Mouse (Mus musculus) layer of hippocampus, adult 11-12 months (tissue): ENCODE measurements around the gene Ank.

Experiments used
- DNase-seq: peaks from one replicate; pipeline ENCODE4 v3.0.0; 2022; ENCODE audit warnings: low spot score

Gene Ank

GRCm38 (mm10) chr15:27576886-27577285, 110.4 kb downstream of the Ank start:
- no peak for DNase-seq

GRCm38 (mm10) chr15:27577915-27578780, 111.7 kb downstream of the Ank start:
- no peak for DNase-seq

- DNase-seq: no peak
These were observed 112.4 kb downstream of the Ank start for GRCm38 (mm10) chr15:27578918-27579317.

GRCm38 (mm10) chr15:27579853-27580252, 113.4 kb downstream of the Ank start:
- no peak for DNase-seq

GRCm38 (mm10) chr15:27580771-27581170, 114.3 kb downstream of the Ank start:
- DNase-seq: no peak

- DNase-seq: peak; percentile 55
These were observed 115.2 kb downstream of the Ank start for GRCm38 (mm10) chr15:27581640-27582039.

GRCm38 (mm10) chr15:27582428-27582827, 116.0 kb downstream of the Ank start:
- peak; percentile 54 for DNase-seq

GRCm38 (mm10) chr15:27583042-27583441, 116.6 kb downstream of the Ank start:
- DNase-seq: peak; percentile 81

- DNase-seq: no peak
These were observed 117.1 kb downstream of the Ank start for GRCm38 (mm10) chr15:27583620-27584019.

- DNase-seq: no peak
These were observed 119.1 kb downstream of the Ank start for GRCm38 (mm10) chr15:27585466-27586092.

- DNase-seq: no peak
These were observed 119.6 kb downstream of the Ank start for GRCm38 (mm10) chr15:27586093-27586480.

GRCm38 (mm10) chr15:27588087-27588826, 121.8 kb downstream of the Ank start:
- DNase-seq: no peak

GRCm38 (mm10) chr15:27590812-27591211, 124.3 kb downstream of the Ank start:
- no peak for DNase-seq

- DNase-seq: no peak
These were observed 126.3 kb downstream of the Ank start for GRCm38 (mm10) chr15:27592620-27593320.

GRCm38 (mm10) chr15:27593717-27594116, 127.2 kb downstream of the Ank start:
- DNase-seq: peak; percentile 60

GRCm38 (mm10) chr15:27594973-27595372, 128.5 kb downstream of the Ank start:
- DNase-seq: no peak

GRCm38 (mm10) chr15:27595560-27595959, 129.1 kb downstream of the Ank start:
- no peak for DNase-seq

- DNase-seq: peak; percentile 70
These were observed 130.1 kb downstream of the Ank start for GRCm38 (mm10) chr15:27596463-27597140.

GRCm38 (mm10) chr15:27597516-27597915, 131.0 kb downstream of the Ank start:
- DNase-seq: no peak

- no peak for DNase-seq
These were observed 132.4 kb downstream of the Ank start for GRCm38 (mm10) chr15:27598786-27599385.

GRCm38 (mm10) chr15:27600524-27600923, 134.0 kb downstream of the Ank start:
- DNase-seq: no peak
